Mouse (Mus musculus): ENCODE results near the gene Tkfc. TPM values are rescaled to one million over a fixed set of nuclear protein-coding genes. Genes with fewer than 3 reads are reported as not detected.

Gene Tkfc
- total RNA-seq, 2 experiments from 2014 or later, result 16.6 to 17.7 TPM

DNA sequence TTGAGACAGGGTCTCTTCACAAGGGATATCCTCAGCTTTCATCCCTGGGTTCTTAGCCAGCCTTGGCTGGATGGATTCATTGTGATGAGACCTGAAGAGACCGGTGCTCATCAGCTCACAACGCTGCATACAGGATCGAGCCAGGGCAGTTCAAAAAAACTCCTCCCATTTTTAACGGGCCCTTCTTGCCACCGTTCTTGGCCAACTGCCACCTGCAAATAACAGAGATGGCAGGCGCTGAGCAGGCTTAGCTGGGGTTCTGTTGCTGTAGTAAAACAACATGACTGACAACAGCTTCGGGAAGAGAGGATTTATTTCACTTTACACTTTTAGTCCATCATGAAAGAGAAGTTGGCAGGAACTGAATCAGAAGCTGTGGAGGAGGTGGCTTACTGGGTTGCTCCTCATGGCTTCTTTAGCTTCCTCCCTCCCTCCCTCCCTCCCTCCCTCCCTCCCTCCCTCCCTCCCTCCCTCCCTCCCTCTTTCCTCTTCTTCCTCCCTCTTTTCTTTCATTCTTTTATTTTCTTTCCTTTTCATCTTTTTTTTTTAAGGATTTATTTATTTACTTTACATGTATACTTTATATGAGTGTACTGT, 21.8 kb downstream of the Tkfc start:
- no peak for TF ChIP-seq CTCF (IDR thresholded peaks at IDR 0.05)
- Histone ChIP-seq H3K4me3 (no peak overlapping the region), H3K27ac (no peak overlapping the region)
- no peak for DNase-seq (ENCODE audit: extremely low spot score in 1 of 2, low spot score in 2 of 2)
- intact Hi-C loops (cut with DNase I), result no loop called here

DNA sequence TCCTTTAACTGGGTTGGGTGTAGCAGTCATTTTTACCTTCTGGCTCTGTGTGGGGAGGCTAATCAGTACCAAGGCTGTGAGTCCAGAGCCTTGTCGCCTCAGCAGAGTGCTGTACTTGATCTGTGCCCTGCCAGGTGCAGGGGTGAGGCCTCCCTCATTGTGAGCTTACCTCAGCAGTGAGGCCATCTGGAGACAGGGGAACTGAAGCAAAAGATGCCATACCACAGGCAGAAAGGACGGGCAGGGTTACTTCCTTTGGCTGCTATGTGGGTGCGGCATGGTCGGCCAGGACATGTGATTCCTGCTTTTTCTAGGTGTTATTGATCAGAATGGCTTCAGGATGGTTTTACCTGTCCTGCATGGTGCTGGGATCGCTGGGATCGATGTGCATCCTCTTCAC, 23.5 kb downstream of the Tkfc start:
- Histone ChIP-seq H3K4me3 (no peak overlapping the region), H3K27ac (no peak overlapping the region)
- no peak for TF ChIP-seq CTCF (IDR thresholded peaks at IDR 0.05)
- intact Hi-C loops (cut with DNase I), result no loop called here
- DNase-seq (ENCODE audit: extremely low spot score in 1 of 2, low spot score in 2 of 2), result no peak

DNA sequence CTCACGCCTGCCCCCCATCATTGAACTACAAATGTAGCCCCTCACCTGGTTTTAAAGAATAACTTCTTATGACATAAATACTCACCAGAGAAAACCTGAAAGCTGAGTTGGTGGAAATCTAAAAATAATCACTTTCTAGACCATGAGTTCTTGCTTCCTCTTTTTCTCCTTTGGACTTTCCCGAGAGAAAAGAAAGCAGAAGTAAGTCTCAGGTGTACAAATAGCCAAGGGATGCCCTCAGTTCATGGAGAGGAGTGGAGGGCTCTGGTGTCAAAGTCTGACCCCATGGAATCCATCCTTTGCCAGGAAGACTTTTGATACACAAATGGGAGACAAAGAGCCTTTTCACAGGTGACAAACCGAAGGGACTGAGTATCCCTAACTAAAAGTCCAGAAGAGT, 24.7 kb downstream of the Tkfc start:
- no peak for DNase-seq (ENCODE audit: extremely low spot score in 1 of 2, low spot score in 2 of 2)
- H3K4me3 ChIP-seq, result no peak overlapping the region
- TF ChIP-seq CTCF (IDR thresholded peaks at IDR 0.05), result no peak
- H3K27ac ChIP-seq, result no peak overlapping the region
- intact Hi-C loops (cut with DNase I), result no loop called here

DNA sequence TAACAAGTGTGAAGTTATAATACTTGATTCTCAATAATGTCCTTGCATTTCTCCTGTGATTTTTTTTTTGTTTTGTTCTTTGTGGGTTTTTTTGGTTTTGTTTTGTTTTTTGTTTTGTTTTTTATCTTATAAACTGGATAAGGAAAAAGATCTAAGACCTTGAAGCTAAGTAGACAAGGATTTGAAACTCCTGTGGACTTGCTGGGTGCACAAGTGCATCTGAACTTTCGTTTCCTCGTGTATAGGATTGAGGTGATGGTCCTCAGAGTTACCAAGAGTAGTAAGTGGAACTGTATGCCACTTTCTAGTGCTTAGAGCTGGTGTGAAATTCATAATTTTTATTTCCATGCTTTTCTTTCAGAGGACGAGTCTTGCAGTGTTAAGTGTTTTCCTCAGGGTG, 25.4 kb downstream of the Tkfc start:
- no peak overlapping the region for H3K27ac ChIP-seq
- intact Hi-C loops (cut with DNase I), result no loop called here
- no peak for DNase-seq (ENCODE audit: extremely low spot score in 1 of 2, low spot score in 2 of 2)
- no peak for TF ChIP-seq CTCF (IDR thresholded peaks at IDR 0.05)
- no peak overlapping the region for H3K4me3 ChIP-seq

DNA sequence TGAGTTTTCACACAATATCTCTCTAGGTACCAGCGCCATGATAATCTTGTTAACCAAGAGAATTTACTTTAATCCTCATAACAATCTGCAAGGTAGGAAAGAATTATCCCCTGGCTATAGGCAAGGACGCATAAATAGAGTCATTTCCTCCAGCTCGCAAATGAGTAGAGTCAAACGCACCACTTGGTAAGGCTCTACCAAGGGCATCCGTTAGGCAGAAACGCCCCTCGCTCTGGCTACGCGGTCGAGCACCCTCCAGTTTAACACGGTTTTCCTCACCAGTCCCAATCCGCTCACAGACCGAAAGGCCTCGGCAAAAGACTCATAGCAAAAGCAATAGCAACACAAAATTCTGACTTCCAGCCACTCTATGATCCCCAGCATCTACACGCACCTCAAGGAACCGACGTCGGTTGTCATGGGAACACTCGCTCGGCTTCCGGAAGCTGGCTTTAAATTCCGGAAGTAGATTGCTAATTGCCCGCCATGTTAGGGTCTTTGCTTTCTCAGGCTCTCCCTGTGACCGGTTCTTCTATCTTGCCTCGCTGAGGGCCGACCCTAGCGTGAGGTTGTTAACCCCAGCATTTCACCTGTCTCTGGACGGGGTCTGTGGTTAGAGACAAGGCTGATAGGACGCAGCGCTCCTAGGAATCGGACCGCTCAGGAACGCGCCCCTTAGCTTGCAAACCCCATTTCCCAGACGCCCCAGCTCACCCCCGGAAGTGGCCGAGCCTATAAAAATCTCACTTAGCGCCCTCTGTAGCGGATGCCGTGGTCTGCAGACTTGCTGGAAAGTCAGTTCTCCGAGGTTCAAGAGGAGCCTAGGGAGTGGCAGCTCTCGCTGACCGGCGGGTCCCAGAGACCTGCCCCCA, 28.5 kb downstream of the Tkfc start, which contains the start of the genes Cyb561a3 and Tmem138:
TSS of gene Cyb561a3 (plus strand) at position 483 of the 872 bp plus-strand sequence.
TSS of gene Tmem138 (minus strand) at position 673 of the 872 bp plus-strand sequence.
- peak; percentile 62 for TF ChIP-seq CTCF (IDR thresholded peaks at IDR 0.05)
- Histone ChIP-seq H3K4me3 (peak within 1 kb of the TSS; percentile 69), H3K27ac (peak within 1 kb of the TSS; percentile 99)
- DNase-seq (ENCODE audit: extremely low spot score in 1 of 2, low spot score in 2 of 2), result peak; percentile 90 to 93
- intact Hi-C loops (cut with DNase I), result loop anchor here (1.0 to 2.0 kb wide), 3 partner anchors 22 to 52 kb away; partner anchors contain the start of genes Cpsf7, Ddb1 and Tkfc

DNA sequence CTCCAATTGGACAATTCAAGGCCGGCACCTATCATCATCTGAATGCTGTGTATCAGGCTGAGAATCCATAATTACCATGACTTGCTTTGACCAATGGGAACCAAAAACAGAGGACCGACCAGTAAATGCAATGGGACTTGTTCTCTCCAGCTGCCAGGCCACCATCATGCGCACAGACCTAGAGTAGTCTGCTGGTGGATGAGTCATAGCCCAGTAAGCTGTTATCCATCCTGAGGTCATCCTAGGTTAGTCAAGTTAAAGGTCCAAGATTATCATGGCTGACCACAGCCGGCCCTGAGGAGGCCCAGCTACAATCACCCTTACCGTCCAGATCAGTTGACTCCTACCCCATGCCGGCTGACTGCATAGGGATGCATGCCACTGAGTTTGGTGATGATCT, 35.8 kb downstream of the Tkfc start:
- TF ChIP-seq CTCF (IDR thresholded peaks at IDR 0.05), result no peak
- DNase-seq (ENCODE audit: extremely low spot score in 1 of 2, low spot score in 2 of 2), result no peak
- intact Hi-C loops (cut with DNase I), result no loop called here
- Histone ChIP-seq H3K4me3 (no peak overlapping the region), H3K27ac (no peak overlapping the region)

GRCm38 (mm10) chr19:10565217-10565616, 40.2 kb downstream of the Tkfc start:
- intact Hi-C loops (cut with DNase I), result no loop called here

GRCm38 (mm10) chr19:10564278-10564677, 41.2 kb downstream of the Tkfc start:
- Histone ChIP-seq H3K27ac (no peak overlapping the region), H3K4me3 (no peak overlapping the region)
- intact Hi-C loops (cut with DNase I), result no loop called here
- TF ChIP-seq CTCF (IDR thresholded peaks at IDR 0.05), result no peak
- no peak for DNase-seq (ENCODE audit: extremely low spot score in 1 of 2, low spot score in 2 of 2)

More at GRCm38 (mm10) chr19:10565217-10565616, 40.2 kb downstream of the Tkfc start:
- no peak for TF ChIP-seq CTCF (IDR thresholded peaks at IDR 0.05)
- no peak for DNase-seq (ENCODE audit: extremely low spot score in 1 of 2, low spot score in 2 of 2)
- H3K4me3 ChIP-seq, result no peak overlapping the region
- no peak overlapping the region for H3K27ac ChIP-seq

DNA sequence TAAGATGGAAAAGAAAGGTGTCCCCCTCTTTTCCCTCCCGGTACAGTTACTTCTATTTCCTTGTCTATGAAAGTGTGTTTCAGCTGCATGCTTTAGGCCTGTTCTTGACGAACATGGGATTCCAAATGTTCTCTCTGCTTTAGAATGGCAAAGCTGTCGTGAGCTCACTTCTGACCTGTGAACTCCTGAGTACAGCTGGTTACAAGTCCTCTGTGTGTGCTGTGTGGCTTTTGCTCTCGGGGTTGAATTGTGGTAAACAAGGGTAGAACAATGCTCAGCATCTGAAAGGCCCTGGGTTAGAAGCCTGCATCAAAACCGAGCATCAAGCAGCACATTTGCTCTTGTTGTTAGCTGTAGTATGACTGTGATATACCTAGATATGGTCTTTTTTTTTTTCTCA, 43.1 kb downstream of the Tkfc start:
- intact Hi-C loops (cut with DNase I), result no loop called here
- DNase-seq (ENCODE audit: extremely low spot score in 1 of 2, low spot score in 2 of 2), result no peak
- Histone ChIP-seq H3K27ac (no peak overlapping the region), H3K4me3 (no peak overlapping the region)
- TF ChIP-seq CTCF (IDR thresholded peaks at IDR 0.05), result no peak

GRCm38 (mm10) chr19:10561558-10562314, 43.7 kb downstream of the Tkfc start:
- Histone ChIP-seq H3K27ac (no peak overlapping the region), H3K4me3 (no peak overlapping the region)
- TF ChIP-seq CTCF (IDR thresholded peaks at IDR 0.05), result no peak
- intact Hi-C loops (cut with DNase I), result no loop called here
- DNase-seq (ENCODE audit: extremely low spot score in 1 of 2, low spot score in 2 of 2), result no peak

- H3K27ac ChIP-seq, result no peak overlapping the region
- intact Hi-C loops (cut with DNase I), result no loop called here
- H3K4me3 ChIP-seq, result no peak overlapping the region
- DNase-seq (ENCODE audit: extremely low spot score in 1 of 2, low spot score in 2 of 2), result no peak
- peak; percentile 25 for TF ChIP-seq CTCF (IDR thresholded peaks at IDR 0.05)
Measured at GRCm38 (mm10) chr19:10560108-10560507, 45.3 kb downstream of the Tkfc start.
